Mouse (Mus musculus) intestine, postnatal 0 days (tissue): Measurements from ENCODE around the gene Gm32742. TPM values are rescaled to one million over a fixed set of nuclear protein-coding genes. Genes with fewer than 3 reads are reported as not detected.

Experiments
- ATAC-seq: fragments of 200-750 bp; cut with Nextera tagmentation; 2 replicates; pipeline ENCODE4 v1.8.0; 2017; ENCODE audit warnings: mild to moderate bottlenecking, moderate TSS enrichment, moderate library complexity
- H3K27ac ChIP-seq: fragments of 300-500 bp; sonication (generic); 2 replicates; pipeline ENCODE4 v1.5.1; 2014; ENCODE audit warnings: mild to moderate bottlenecking, low read depth, low read length, moderate library complexity
- H3K27me3 ChIP-seq: fragments of 300-500 bp; sonication (generic); replicated peaks from 2 replicates; pipeline ENCODE4 v1.6.1; 2014; ENCODE audit warnings: low read length, mixed read lengths; ENCODE audit not compliant: control insufficient read depth, insufficient read depth
- H3K36me3 ChIP-seq: fragments of 300-500 bp; sonication (generic); 2 replicates; pipeline ENCODE4 v1.6.1; 2014; ENCODE audit warnings: mild to moderate bottlenecking, moderate library complexity; ENCODE audit not compliant: control insufficient read depth, insufficient read depth
- H3K4me1 ChIP-seq: fragments of 300-500 bp; sonication (generic); replicated peaks from 2 replicates; pipeline ENCODE4 v1.6.1; 2014; ENCODE audit warnings: antibody characterized with exemption, low read length, mixed read lengths; ENCODE audit not compliant: control insufficient read depth, insufficient read depth
- H3K4me2 ChIP-seq: fragments of 300-500 bp; sonication (generic); replicated peaks from 2 replicates; pipeline ENCODE4 v1.6.1; 2014; ENCODE audit warnings: low read depth, mild to moderate bottlenecking, moderate library complexity
- H3K4me3 ChIP-seq: fragments of 300-500 bp; sonication (generic); 2 replicates; pipeline ENCODE4 v1.5.1; 2014; ENCODE audit warnings: low read depth, low read length
- H3K9ac ChIP-seq: fragments of 300-500 bp; sonication (generic); 2 replicates; pipeline ENCODE4 v1.6.1; 2014; ENCODE audit warnings: mild to moderate bottlenecking, low read depth, low read length
- H3K9me3 ChIP-seq: fragments of 300-500 bp; sonication (generic); 2 replicates; pipeline ENCODE4 v1.6.1; 2016; ENCODE audit warnings: mixed run types; ENCODE audit not compliant: control insufficient read depth
- CTCF ChIP-seq: sonication (generic); IDR thresholded peaks from 2 replicates; pipeline ENCODE4 v1.5.1; 2016; ENCODE audit warnings: low read depth, mild to moderate bottlenecking, control low read depth, antibody characterized with exemption, moderate library complexity
- WGBS: fragments of 180-500 bp; shearing (Covaris S2); extraction: QIAGEN DNeasy Blood & Tissue Kit; methylation state at CpG from one replicate; pipeline ENCODE4 v1.1.7; 2014; 5-methylcytosine and 5-hydroxymethylcytosine counted together
- microRNA counts: library from miRNA; unstranded; fragments of <30 nt; microRNA quantifications from one replicate; lab custom pipeline; 2016
- microRNA-seq: library from miRNA; unstranded; fragments of <30 nt; microRNA quantifications from one replicate; pipeline ENCODE4, GENCODE M21; 2016
- polyA plus RNA-seq: library from polyadenylated mRNA; unstranded; fragments of >200 nt; fragmentation: Nextera tagmentation; extraction: Ambion mirVana; gene quantifications from 2 replicates; pipeline ENCODE4 v1.2.1, GENCODE M21; 2015

Gene Gm32742
- polyA plus RNA-seq, 1 experiment from 2014 or later = not detected

DNA sequence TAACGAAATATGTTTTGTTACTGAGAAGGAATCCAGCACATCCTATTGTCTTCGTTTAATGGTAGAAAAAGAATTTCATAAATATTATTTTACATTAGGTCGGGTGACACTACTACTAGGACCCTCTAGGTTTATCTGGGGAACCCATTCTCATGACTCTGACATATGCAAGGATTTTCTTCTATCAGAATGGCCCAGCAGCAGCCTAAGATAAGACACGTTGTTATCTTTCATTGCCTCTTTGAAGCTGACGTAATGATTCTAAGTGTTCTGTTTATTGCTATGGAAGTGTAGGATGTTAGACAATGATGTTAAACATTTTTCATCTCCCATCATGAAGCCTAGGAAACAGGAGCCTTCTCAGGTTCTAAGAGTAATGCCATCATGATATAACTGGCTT is 71.6 kb downstream of the Gm32742 start:
- Histone ChIP-seq H3K27ac (no peak overlapping the region), H3K4me3 (no peak overlapping the region), H3K4me1 (no peaks in the 10 kb centered on the region), H3K4me2 (no peak overlapping the region), H3K36me3 (no peaks in the 10 kb centered on the region), H3K9ac (no peak overlapping the region), H3K9me3 (no peaks in the 10 kb centered on the region), H3K27me3 (no peaks in the 10 kb centered on the region)
- no peak for ATAC-seq
- TF ChIP-seq CTCF = no peak
- WGBS = 49% methylated on average over 5 of the region's 5 CpGs

GRCm38 (mm10) chr9:51081614-51082013 is 83.7 kb downstream of the Gm32742 start:
- Histone ChIP-seq H3K36me3 (no peaks in the 10 kb centered on the region), H3K9me3 (no peaks in the 10 kb centered on the region), H3K27me3 (no peaks in the 10 kb centered on the region), H3K27ac (no peak overlapping the region), H3K9ac (no peak overlapping the region), H3K4me2 (no peak overlapping the region), H3K4me3 (no peak overlapping the region), H3K4me1 (0 out of 2 replicates have a peak, but pooled peaks cover 5% of the 10 kb centered on the region)
- WGBS = 85% methylated on average over 5 of the region's 5 CpGs
- no peak for TF ChIP-seq CTCF
- no peak for ATAC-seq

MicroRNAs within 50 kb of the gene (microRNA counts, 519-probe panel; counts per million panel counts)
- not detected for microRNA mmu-miR-34b-3p (lab: Ali Mortazavi, UCI)
- microRNA mmu-miR-34b-5p (lab: Ali Mortazavi, UCI) = 1,721 counts per million, percentile 9 among the panel's probes with 10 or more counts
- microRNA mmu-miR-34c (lab: Ali Mortazavi, UCI) = 4,340 counts per million, percentile 66 among the panel's probes with 10 or more counts

Small RNAs within 50 kb of the gene (microRNA-seq; reads per million reads assigned to microRNA genes)
- gene Mir34b (12.8 reads per million, percentile 24 among the genes with 10 or more reads in this experiment), gene Mir34c (246 reads per million, percentile 60 among the genes with 10 or more reads in this experiment)

Other genes with a start within 250 kb of the Gm32742 start
- gene Sik2, start 156.4 kb downstream of the Gm32742 start, polyA plus RNA-seq = 8.0 and 9.2 TPM in 2 replicates
- not detected in 2 replicates for gene Btg4, start 104.6 kb downstream of the Gm32742 start, polyA plus RNA-seq
- gene Layn, start 88.4 kb downstream of the Gm32742 start, polyA plus RNA-seq = 1.7 and 2.6 TPM in 2 replicates
- gene 4833427G06Rik, start 63.4 kb downstream of the Gm32742 start, polyA plus RNA-seq = not detected in 2 replicates
- 0.08 and 0.09 TPM in 2 replicates for gene Pou2af1, start 48.2 kb upstream of the Gm32742 start, polyA plus RNA-seq
- gene Colca2, start 113.1 kb upstream of the Gm32742 start, polyA plus RNA-seq = 1.3 and 1.7 TPM in 2 replicates
- gene 1810046K07Rik, start 163.4 kb upstream of the Gm32742 start, polyA plus RNA-seq = 0.09 and 0.25 TPM in 2 replicates